Mouse (Mus musculus) CH12.LX (cell line): ENCODE measurements around the gene Elob. TPM values are rescaled to one million over a fixed set of nuclear protein-coding genes. Genes with fewer than 3 reads are reported as not detected.

Experiments
- DNase-seq: peaks from one replicate; pipeline ENCODE4 v3.0.0-alpha.2; 2013; ENCODE audit errors: extremely low read depth
- H3K27ac ChIP-seq: 2 replicates; pipeline ENCODE4 v1.5.1; 2012; ENCODE audit warnings: low read depth, mild to moderate bottlenecking, control low read depth, moderate library complexity; ENCODE audit not compliant: insufficient read depth
- H3K27me3 ChIP-seq: replicated peaks from 2 replicates; pipeline ENCODE3; 2012; ENCODE audit warnings: inconsistent platforms
- H3K36me3 ChIP-seq, 2 experiments: replicated peaks in 1 of 2; 2 replicates each; pipeline versions ENCODE3 to v1.6.1; 2012; ENCODE audit warnings: inconsistent platforms in 1 of 2, low read length in 1 of 2, mild to moderate bottlenecking in 1 of 2, mixed read lengths in 1 of 2, moderate library complexity in 1 of 2; ENCODE audit not compliant: control insufficient read depth in 1 of 2, insufficient read depth in 1 of 2
- H3K4me1 ChIP-seq, 2 experiments: 2 replicates each; pipeline ENCODE4 v1.6.1; 2012; ENCODE audit warnings: inconsistent platforms in 1 of 2, moderate library complexity in 1 of 2; ENCODE audit not compliant: insufficient read depth in 2 of 2, control insufficient read depth in 1 of 2
- H3K4me2 ChIP-seq: 2 replicates; pipeline ENCODE4 v1.6.1; 2012; ENCODE audit warnings: low read depth, mild to moderate bottlenecking, control low read depth; ENCODE audit not compliant: poor library complexity, insufficient read depth, severe bottlenecking
- H3K4me3 ChIP-seq, 3 experiments: fragments of 150-350 bp in 1 of 3; sonication (generic) in 1 of 3; replicated peaks in 1 of 3; 2 replicates each; pipeline versions ENCODE3 to v1.5.1; 2011 to 2012; ENCODE audit warnings: low read depth in 2 of 3, low read length in 2 of 3, mild to moderate bottlenecking in 2 of 3, moderate library complexity in 2 of 3, control low read depth in 1 of 3, improper control_type of control experiment in 1 of 3, inconsistent platforms in 1 of 3, mixed read lengths in 1 of 3; ENCODE audit not compliant: poor library complexity in 1 of 3
- H3K79me2 ChIP-seq: replicated peaks from 2 replicates; pipeline ENCODE4 v1.6.1; 2012; ENCODE audit warnings: mild to moderate bottlenecking, moderate library complexity; ENCODE audit not compliant: control insufficient read depth, poor library complexity, insufficient read depth, severe bottlenecking; ENCODE audit errors: extremely low read depth
- H3K9ac ChIP-seq: 2 replicates; pipeline ENCODE4 v1.6.1; 2012; ENCODE audit warnings: low read depth, mild to moderate bottlenecking, control low read depth, moderate library complexity; ENCODE audit not compliant: insufficient read depth
- H3K9me3 ChIP-seq: replicated peaks from 2 replicates; pipeline ENCODE3; 2012; ENCODE audit warnings: low read length, inconsistent platforms, mixed read lengths
- CHD2 ChIP-seq: IDR thresholded peaks from 2 replicates; pipeline ENCODE4 v1.6.1; 2011; ENCODE audit warnings: low read length, improper control_type of control experiment
- E2F4 ChIP-seq: IDR thresholded peaks from 2 replicates; pipeline ENCODE4 v1.6.1; 2011; ENCODE audit warnings: low read depth, low read length, improper control_type of control experiment; ENCODE audit not compliant: insufficient replicate concordance
- ELF1 ChIP-seq: IDR thresholded peaks from 2 replicates; pipeline ENCODE4 v1.6.1; 2014; ENCODE audit warnings: low read depth, mild to moderate bottlenecking, inconsistent platforms, low read length, improper control_type of control experiment
- GABPA ChIP-seq: IDR thresholded peaks from 2 replicates; pipeline ENCODE4 v1.6.1; 2012; ENCODE audit warnings: low read depth, low read length, improper control_type of control experiment, inconsistent platforms; ENCODE audit not compliant: insufficient replicate concordance
- HCFC1 ChIP-seq: IDR thresholded peaks from 2 replicates; pipeline ENCODE4 v1.6.1; 2012; ENCODE audit warnings: low read depth, mild to moderate bottlenecking, inconsistent platforms, low read length, improper control_type of control experiment
- IRF4 ChIP-seq: IDR thresholded peaks from 2 replicates; pipeline ENCODE4 v1.6.1; 2014; ENCODE audit warnings: low read depth, mild to moderate bottlenecking, inconsistent platforms, low read length, improper control_type of control experiment
- KAT2A ChIP-seq: IDR thresholded peaks from 2 replicates; pipeline ENCODE4 v1.6.1; 2012; ENCODE audit warnings: low read length, improper control_type of control experiment, inconsistent platforms; ENCODE audit not compliant: insufficient replicate concordance
- MAX ChIP-seq: IDR thresholded peaks from 2 replicates; pipeline ENCODE4 v1.6.1; 2011; ENCODE audit warnings: low read length, improper control_type of control experiment
- MAZ ChIP-seq: IDR thresholded peaks from 2 replicates; pipeline ENCODE4 v1.6.1; 2012; ENCODE audit warnings: low read depth, mild to moderate bottlenecking, inconsistent platforms, low read length, improper control_type of control experiment, moderate library complexity
- MXI1 ChIP-seq: IDR thresholded peaks from 2 replicates; pipeline ENCODE4 v1.6.1; 2011; ENCODE audit warnings: mild to moderate bottlenecking, low read depth, low read length, improper control_type of control experiment
- NRF1 ChIP-seq: IDR thresholded peaks from 2 replicates; pipeline ENCODE4 v1.6.1; 2014; ENCODE audit warnings: low read depth, mild to moderate bottlenecking, inconsistent platforms, low read length, improper control_type of control experiment, moderate library complexity
- POLR2A ChIP-seq: IDR thresholded peaks from 2 replicates; pipeline ENCODE4 v1.6.1; 2011; ENCODE audit warnings: low read depth, mild to moderate bottlenecking, improper control_type of control experiment, low read length
- SIN3A ChIP-seq: IDR thresholded peaks from 2 replicates; pipeline ENCODE4 v1.6.1; 2012; ENCODE audit warnings: low read length, improper control_type of control experiment, inconsistent platforms
- SMC3 ChIP-seq: IDR thresholded peaks from 2 replicates; pipeline ENCODE4 v1.6.1; 2011; ENCODE audit warnings: low read depth, low read length, improper control_type of control experiment
- ZC3H11A ChIP-seq: IDR thresholded peaks from 2 replicates; pipeline ENCODE4 v1.6.1; 2012; ENCODE audit warnings: low read depth, mild to moderate bottlenecking, inconsistent platforms, low read length, improper control_type of control experiment
- dilution Hi-C: fragments of 300-500 bp; cut with MboI; formaldehyde crosslinking; loops from 2 replicates; pipeline ENCODE4 v1.14.3; 2020; ENCODE audit warnings: low sequenced_read_pairs; ENCODE audit not compliant: extremely low pct_unique_long_range_greater_than_20kb, extremely low pct_ligation_motif_present
- in situ Hi-C: fragments of 300-500 bp; cut with MboI; formaldehyde crosslinking; loops from 3 replicates; pipeline ENCODE4 v1.14.3; 2019; ENCODE audit warnings: low sequenced_read_pairs, low pct_ligation_motif_present, low pct_unique_long_range_greater_than_20kb, mixed read lengths
- polyA plus RNA-seq: library from polyadenylated mRNA; unstranded; fragments of >175 nt; gene quantifications from 2 replicates; pipeline ENCODE4 v1.2.1, GENCODE M21; 2012; ENCODE audit warnings: low read depth; ENCODE audit not compliant: insufficient read length
- total RNA-seq, 2 experiments: library from RNA; depleted of rRNA; stranded (reverse); fragments of 300-350 nt in 1 of 2; fragments of >200 nt in 1 of 2; gene quantifications; 2 replicates each; pipeline ENCODE4 v1.2.3; 2012 to 2014

Gene Elob
- total and polyA plus RNA-seq, 3 experiments: 306 to 534 (median 386) TPM

DNA sequence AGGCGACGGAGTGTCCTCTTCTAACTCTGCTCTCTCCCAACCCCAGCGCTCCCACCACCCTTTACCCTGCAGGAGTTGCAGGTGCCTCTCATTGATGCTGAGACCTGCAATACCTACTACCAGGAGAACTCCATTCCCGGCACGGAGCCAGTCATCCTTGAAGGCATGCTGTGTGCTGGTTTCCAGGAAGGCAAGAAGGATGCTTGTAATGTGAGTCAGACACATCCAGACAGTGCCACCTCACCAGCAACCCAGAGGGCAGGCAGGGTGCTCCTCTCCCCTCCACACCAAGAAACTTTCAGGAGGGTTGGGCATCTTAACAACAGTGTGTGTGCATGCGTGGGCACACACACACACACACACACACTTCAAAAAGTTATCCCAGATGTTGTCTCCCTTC is 28.3 kb upstream of the Elob start:
- no peak overlapping the region for H3K27ac ChIP-seq
- dilution Hi-C loops: no loop called here
- no peaks in the 10 kb centered on the region for H3K79me2 ChIP-seq
- no peaks in the 10 kb centered on the region for H3K36me3 ChIP-seq
- no peak for DNase-seq
- H3K4me1 ChIP-seq: peaks cover 0 to 9% of the 10 kb centered on the region in 2 experiments; a peak in 1 of 4 replicates
- H3K9ac ChIP-seq: no peak overlapping the region
- no peak overlapping the region for H3K4me3 ChIP-seq
- TF ChIP-seq POLR2A: no peak
- TF ChIP-seq KAT2A: no peak
- no peak for TF ChIP-seq MXI1
- TF ChIP-seq SIN3A: no peak
- no peak for TF ChIP-seq ELF1
- no peak for TF ChIP-seq MAX
- no peak for TF ChIP-seq GABPA
- TF ChIP-seq E2F4: no peak
- no peak for TF ChIP-seq CHD2
- TF ChIP-seq IRF4: no peak
- no peak for TF ChIP-seq SMC3
- no peak for TF ChIP-seq NRF1
- peaks cover 16% of the 10 kb centered on the region for H3K27me3 ChIP-seq
- in situ Hi-C loops: no loop called here
- H3K4me2 ChIP-seq: no peak overlapping the region
- H3K9me3 ChIP-seq: no peaks in the 10 kb centered on the region

- dilution Hi-C loops: no loop called here
- no peaks in the 10 kb centered on the region for H3K79me2 ChIP-seq
- H3K4me1 ChIP-seq: peaks cover 0 to 6% of the 10 kb centered on the region in 2 experiments; a peak in 1 of 4 replicates
- peaks cover 9% of the 10 kb centered on the region for H3K27me3 ChIP-seq
- H3K27ac ChIP-seq: no peak overlapping the region
- H3K4me3 ChIP-seq: no peak overlapping the region
- in situ Hi-C loops: no loop called here
- H3K36me3 ChIP-seq: no peaks in the 10 kb centered on the region
- no peak overlapping the region for H3K4me2 ChIP-seq
- DNase-seq: no peak
- H3K9me3 ChIP-seq: peaks cover 3% of the 10 kb centered on the region
- no peak for TF ChIP-seq HCFC1
- no peak for TF ChIP-seq ZC3H11A
- no peak for TF ChIP-seq CHD2
- TF ChIP-seq NRF1: no peak
- no peak for TF ChIP-seq E2F4
- TF ChIP-seq GABPA: no peak
- TF ChIP-seq MAZ: no peak
- no peak overlapping the region for H3K9ac ChIP-seq
Measured at GRCm38 (mm10) chr17:23854229-23854765, 25.4 kb upstream of the Elob start.
